Mouse (Mus musculus) heart, adult 2 months (tissue): Measurements from ENCODE around the gene Col25a1.

Experiments
- CTCF ChIP-seq: fragments of 200-600 bp; IDR thresholded peaks from 2 replicates; pipeline ENCODE4 v1.8.1; 2022; ENCODE audit warnings: antibody characterized with exemption, mild to moderate bottlenecking, moderate library complexity
- POLR2A ChIP-seq: fragments of 200-500 bp; IDR thresholded peaks from 2 replicates; pipeline ENCODE4 v1.6.1; 2011; ENCODE audit warnings: mild to moderate bottlenecking, low read depth, low read length, control low read depth; ENCODE audit not compliant: insufficient read depth

DNA sequence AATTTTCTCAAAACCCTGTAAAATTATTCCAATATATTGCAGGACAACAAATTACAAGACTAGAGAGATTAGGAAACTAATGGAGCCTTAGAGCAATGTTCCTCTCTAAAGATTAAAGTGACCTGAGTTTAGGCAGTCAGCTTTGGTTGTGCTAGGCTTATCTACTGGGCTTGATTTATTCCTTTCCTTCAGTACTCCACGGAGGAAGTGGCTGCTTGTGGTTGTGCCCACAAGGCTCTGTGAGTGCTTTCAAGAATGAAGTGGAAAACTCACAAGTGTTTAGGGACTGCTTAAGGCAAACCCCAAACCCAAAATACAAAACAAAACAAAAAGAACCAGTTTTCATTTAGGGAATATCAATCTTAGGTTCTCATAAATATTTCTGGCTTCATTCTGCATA, 106.6 kb downstream of the Col25a1 start:
- no peak for TF ChIP-seq CTCF
- no peak for TF ChIP-seq POLR2A
